Comparison of ENCODE assay signal across 8 mouse cellular contexts in genomic region chr17:24427170-24427557, GRCm38 (mm10). TPM values are rescaled to one million over a fixed set of nuclear protein-coding genes. Genes with fewer than 3 reads are reported as not detected.
DNase-seq lines count a peak whose midpoint lies in the region; ATAC-seq and TF ChIP-seq lines count a peak whose summit lies in the region.

No protein-coding gene starts in this region.

- H3K4me1 ChIP-seq in forebrain, postnatal 0 days (ENCODE audit: insufficient read depth): no peaks in the 10 kb centered on the region
- H3K4me1 ChIP-seq in limb, embryonic 12.5 days (replicated peaks): peaks cover 20% of the 10 kb centered on the region
- H3K4me1 ChIP-seq in olfactory bulb, adult 2 months (ENCODE audit: control insufficient read depth, insufficient read depth, low read length): peaks cover 13% of the 10 kb centered on the region

- WGBS in forebrain, postnatal 0 days: 6% methylated on average over 8 of the region's 8 CpGs
- 7% methylated on average over 8 of the region's 8 CpGs for WGBS in limb, embryonic 12.5 days
- 1% methylated on average over 8 of the region's 8 CpGs for WGBS in olfactory bulb, adult 2 months

- 0 out of 2 replicates have a peak overlapping the region, but pooled peaks have one; percentile 89 for H3K27ac ChIP-seq in forebrain, postnatal 0 days (ENCODE audit: low read depth, low read length)
- H3K27ac ChIP-seq in limb, embryonic 12.5 days: peak overlapping the region; percentile 98
- peak overlapping the region; percentile 2; the same call in 1 of the 2 replicates for H3K27ac ChIP-seq in olfactory bulb, adult 2 months (ENCODE audit: insufficient read depth, low read depth, low read length)

- H3K27me3 ChIP-seq in forebrain, postnatal 0 days (ENCODE audit: insufficient read depth, low read length): no peaks in the 10 kb centered on the region
- H3K27me3 ChIP-seq in limb, embryonic 12.5 days: no peaks in the 10 kb centered on the region

- H3K36me3 ChIP-seq in forebrain, postnatal 0 days (ENCODE audit: insufficient read depth): peaks cover 25% of the 10 kb centered on the region
- H3K36me3 ChIP-seq in limb, embryonic 12.5 days: peaks cover 32% of the 10 kb centered on the region

- peak; percentile 42 for DNase-seq in adrenal gland, postnatal 14 days
- DNase-seq in adrenal gland, adult 8-10 months: no peak
- peak; percentile 32 for DNase-seq in MN1 (ENCODE audit: low spot score)
- DNase-seq in forebrain, postnatal 0 days: no peak
- no peak for DNase-seq in frontal cortex, adult 2 months (ENCODE audit: extremely low spot score in 1 of 2, low spot score in 1 of 2)
- DNase-seq in left cerebral cortex, adult 8-10 months (ENCODE audit: low spot score in 2 of 2): no peak

- peak overlapping the region; percentile 50 for H3K4me3 ChIP-seq in forebrain, postnatal 0 days (ENCODE audit: low read depth, low read length)
- H3K4me3 ChIP-seq in limb, embryonic 12.5 days (replicated peaks): peak overlapping the region; percentile 71
- peak overlapping the region; percentile 90 for H3K4me3 ChIP-seq in olfactory bulb, adult 2 months (ENCODE audit: insufficient read depth, low read depth, low read length)

- peak overlapping the region; percentile 71 for H3K4me2 ChIP-seq in forebrain, postnatal 0 days (ENCODE audit: low read depth)
- peak overlapping the region; percentile 65 for H3K4me2 ChIP-seq in limb, embryonic 12.5 days

- H3K9ac ChIP-seq in forebrain, postnatal 0 days: no peak overlapping the region
- H3K9ac ChIP-seq in limb, embryonic 12.5 days (replicated peaks): peak overlapping the region; percentile 93

- H3K9me3 ChIP-seq in forebrain, postnatal 0 days (ENCODE audit: low read length): no peaks in the 10 kb centered on the region
- H3K9me3 ChIP-seq in limb, embryonic 12.5 days: no peaks in the 10 kb centered on the region

- ATAC-seq in forebrain, postnatal 0 days: no peak
- ATAC-seq in limb, embryonic 12.5 days (ENCODE audit: insufficient number of reproducible peaks, insufficient read depth, low FRiP score, low TSS enrichment, low read depth): no peak

- TF ChIP-seq CTCF in forebrain, postnatal 0 days (IDR thresholded peaks at IDR 0.05; ENCODE audit: low read depth): no peak
- no peak for TF ChIP-seq CTCF in olfactory bulb, adult 2 months (IDR thresholded peaks at IDR 0.05; ENCODE audit: insufficient read depth, low read depth, low read length)

- no peak for TF ChIP-seq POLR2A in olfactory bulb, adult 2 months (IDR thresholded peaks at IDR 0.05; ENCODE audit: insufficient read depth, low read depth, low read length)

RNA-seq across cellular contexts. Expression of gene Eci1, which starts 0.7 kb away (rescaled TPM):
- 505 and 573 TPM in 2 replicates for total RNA-seq in adrenal gland, postnatal 14 days (2021)
- total RNA-seq in adrenal gland, adult 8-10 months (2022): 100 to 1,000 TPM; 142 to 242 (median 189) TPM
- total RNA-seq in forebrain, postnatal 0 days (2014; rRNA removed): 20.2 and 22.0 TPM in 2 replicates
- polyA plus RNA-seq in forebrain, postnatal 0 days (2015; fragmentation: Nextera tagmentation; extraction: Ambion mirVana): 23.3 and 30.0 TPM in 2 replicates
- polyA plus RNA-seq in limb, embryonic 12.5 days (2016; fragmentation: Nextera tagmentation; extraction: Ambion mirVana): 95.6 and 102 TPM in 2 replicates
- polyA plus RNA-seq in olfactory bulb, adult 2 months (2012; ENCODE audit: insufficient read depth, insufficient read length, low replicate concordance, missing spikeins): not detected in 2 replicates
- polyA plus RNA-seq in frontal cortex, adult 2 months (2012; rRNA removed): 50.0 and 55.9 TPM in 2 replicates
- 10 to 100 TPM; 24.1 to 34.1 (median 31.1) TPM for total RNA-seq in left cerebral cortex, adult 8-10 months (2022)

RNA-seq across cellular contexts. Expression of gene Rnps1, which starts 12.8 kb away (rescaled TPM):
- 78.8 and 84.9 TPM in 2 replicates for total RNA-seq in adrenal gland, postnatal 14 days (2021)
- 10 to 100 TPM; 62.8 to 84.3 (median 75.4) TPM for total RNA-seq in adrenal gland, adult 8-10 months (2022)
- total RNA-seq in forebrain, postnatal 0 days (2014; rRNA removed): 289 and 291 TPM in 2 replicates
- polyA plus RNA-seq in forebrain, postnatal 0 days (2015; fragmentation: Nextera tagmentation; extraction: Ambion mirVana): 361 and 363 TPM in 2 replicates
- 362 and 373 TPM in 2 replicates for polyA plus RNA-seq in limb, embryonic 12.5 days (2016; fragmentation: Nextera tagmentation; extraction: Ambion mirVana)
- not detected in 2 replicates for polyA plus RNA-seq in olfactory bulb, adult 2 months (2012; ENCODE audit: insufficient read depth, insufficient read length, low replicate concordance, missing spikeins)
- 269 and 276 TPM in 2 replicates for polyA plus RNA-seq in frontal cortex, adult 2 months (2012; rRNA removed)
- total RNA-seq in left cerebral cortex, adult 8-10 months (2022): 100 to 1,000 TPM; 128 to 131 (median 129) TPM

RNA-seq across cellular contexts. Expression of gene Dnase1l2, which starts 15.7 kb away (rescaled TPM):
- 1.8 and 2.5 TPM in 2 replicates for total RNA-seq in adrenal gland, postnatal 14 days (2021)
- total RNA-seq in adrenal gland, adult 8-10 months (2022): 1 to 10 TPM; 2.3 to 7.2 (median 3.5) TPM
- total RNA-seq in forebrain, postnatal 0 days (2014; rRNA removed): 4.7 and 6.2 TPM in 2 replicates
- polyA plus RNA-seq in forebrain, postnatal 0 days (2015; fragmentation: Nextera tagmentation; extraction: Ambion mirVana): 0.82 and 0.92 TPM in 2 replicates
- 2.8 and 3.4 TPM in 2 replicates for polyA plus RNA-seq in limb, embryonic 12.5 days (2016; fragmentation: Nextera tagmentation; extraction: Ambion mirVana)
- polyA plus RNA-seq in olfactory bulb, adult 2 months (2012; ENCODE audit: insufficient read depth, insufficient read length, low replicate concordance, missing spikeins): not detected in 2 replicates
- polyA plus RNA-seq in frontal cortex, adult 2 months (2012; rRNA removed): 18.3 and 22.9 TPM in 2 replicates
- total RNA-seq in left cerebral cortex, adult 8-10 months (2022): 1 to 10 TPM; 3.7 to 6.9 (median 5.1) TPM

RNA-seq across cellular contexts. Expression of gene E4f1, which starts 42.9 kb away (rescaled TPM):
- 16.2 and 19.4 TPM in 2 replicates for total RNA-seq in adrenal gland, postnatal 14 days (2021)
- total RNA-seq in adrenal gland, adult 8-10 months (2022): 10 to 100 TPM; 20.9 to 37.4 (median 26.4) TPM
- total RNA-seq in forebrain, postnatal 0 days (2014; rRNA removed): 34.2 and 37.5 TPM in 2 replicates
- polyA plus RNA-seq in forebrain, postnatal 0 days (2015; fragmentation: Nextera tagmentation; extraction: Ambion mirVana): 9.2 and 25.6 TPM in 2 replicates
- polyA plus RNA-seq in limb, embryonic 12.5 days (2016; fragmentation: Nextera tagmentation; extraction: Ambion mirVana): 37.2 and 45.6 TPM in 2 replicates
- polyA plus RNA-seq in olfactory bulb, adult 2 months (2012; ENCODE audit: insufficient read depth, insufficient read length, low replicate concordance, missing spikeins): not detected in 2 replicates
- 86.1 and 86.4 TPM in 2 replicates for polyA plus RNA-seq in frontal cortex, adult 2 months (2012; rRNA removed)
- 10 to 100 TPM; 32.3 to 36.2 (median 34.5) TPM for total RNA-seq in left cerebral cortex, adult 8-10 months (2022)

RNA-seq across cellular contexts. Expression of gene Pgp, which starts 43.0 kb away (rescaled TPM):
- 55.8 and 59.0 TPM in 2 replicates for total RNA-seq in adrenal gland, postnatal 14 days (2021)
- total RNA-seq in adrenal gland, adult 8-10 months (2022): 100 to 1,000 TPM; 105 to 116 (median 107) TPM
- total RNA-seq in forebrain, postnatal 0 days (2014; rRNA removed): 37.8 and 39.5 TPM in 2 replicates
- polyA plus RNA-seq in forebrain, postnatal 0 days (2015; fragmentation: Nextera tagmentation; extraction: Ambion mirVana): 68.1 and 72.5 TPM in 2 replicates
- polyA plus RNA-seq in limb, embryonic 12.5 days (2016; fragmentation: Nextera tagmentation; extraction: Ambion mirVana): 54.9 and 56.6 TPM in 2 replicates
- polyA plus RNA-seq in olfactory bulb, adult 2 months (2012; ENCODE audit: insufficient read depth, insufficient read length, low replicate concordance, missing spikeins): not detected in 2 replicates
- 85.4 and 95.8 TPM in 2 replicates for polyA plus RNA-seq in frontal cortex, adult 2 months (2012; rRNA removed)
- 10 to 100 TPM; 59.0 to 68.7 (median 63.8) TPM for total RNA-seq in left cerebral cortex, adult 8-10 months (2022)

Comparison
In these comparisons a context has a peak if more than half of its experiments do, and no peak if none do; other contexts are left out.
1. DNase-seq: peak in adrenal gland, postnatal 14 days (single experiment) and MN1 (single experiment); none in adrenal gland, adult 8-10 months (single experiment), forebrain, postnatal 0 days (single experiment), frontal cortex, adult 2 months (0 of 2) and left cerebral cortex, adult 8-10 months (0 of 2).
2. H3K27ac ChIP-seq: peak in every context shown above with its lines; median percentile 98 in limb, embryonic 12.5 days; 89 in forebrain, postnatal 0 days; 2 in olfactory bulb, adult 2 months.
3. Peak in every context shown above with its lines, with median percentiles within 50 percentile points of each other: H3K4me3 ChIP-seq.